Mouse (Mus musculus) macrophage (primary cell): ENCODE measurements around the gene Tacc3. TPM values are rescaled to one million over a fixed set of nuclear protein-coding genes. Genes with fewer than 3 reads are reported as not detected.

Source experiments
- H3K27ac ChIP-seq: fragments of 350-480 bp; formaldehyde crosslinking; 2 replicates; pipeline ENCODE4 v1.9.0; 2021
- H3K36me3 ChIP-seq: fragments of 350-480 bp; formaldehyde crosslinking; 2 replicates; pipeline ENCODE4 v1.9.0; 2021; ENCODE audit errors: inconsistent target
- H3K4me3 ChIP-seq: fragments of 350-480 bp; formaldehyde crosslinking; 2 replicates; pipeline ENCODE4 v1.9.0; 2021; ENCODE audit errors: inconsistent target
- H3K79me2 ChIP-seq: fragments of 350-480 bp; formaldehyde crosslinking; 2 replicates; pipeline ENCODE4 v1.9.0; 2021; ENCODE audit errors: inconsistent target
- WGBS: methylation state at CpG from one replicate; pipeline ENCODE4 v1.1.7; 2026; ENCODE audit warnings: inconsistent platforms; ENCODE audit not compliant: missing documents; 5-methylcytosine and 5-hydroxymethylcytosine counted together
- polyA plus RNA-seq: library from polyadenylated mRNA; stranded (reverse); fragments of 250-400 nt; gene quantifications from 3 replicates; pipeline ENCODE4 v1.2.4, GENCODE M21; 2018; ENCODE audit warnings: inconsistent platforms

The Tacc3 gene
- polyA plus RNA-seq, 1 experiment from 2014 or later, result 26.7 TPM

DNA sequence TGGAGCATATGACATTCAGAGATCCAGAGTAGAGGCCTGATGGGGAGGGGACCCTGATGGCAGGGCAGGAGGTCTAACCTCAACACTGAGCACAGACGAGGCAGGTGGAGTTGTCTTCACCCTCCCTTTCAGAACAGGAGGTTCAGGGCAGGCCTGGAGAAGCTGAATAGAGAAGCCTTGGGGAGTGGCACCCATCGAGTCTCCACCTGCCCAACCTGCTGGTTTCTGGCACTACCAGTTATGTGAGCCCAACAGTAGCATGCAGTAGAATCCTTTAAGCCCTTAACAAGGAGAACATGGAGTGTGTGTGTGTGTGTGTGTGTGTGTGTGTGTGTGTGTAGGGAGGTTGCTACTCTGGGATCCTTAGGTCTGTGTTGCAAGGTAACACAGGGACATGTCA is 54.6 kb downstream of the Tacc3 start:
- Histone ChIP-seq H3K36me3 (no peaks in the 10 kb centered on the region), H3K4me3 (no peak overlapping the region), H3K79me2 (no peaks in the 10 kb centered on the region), H3K27ac (no peak overlapping the region)
- 76% methylated on average over 2 of the region's 2 CpGs for WGBS

DNA sequence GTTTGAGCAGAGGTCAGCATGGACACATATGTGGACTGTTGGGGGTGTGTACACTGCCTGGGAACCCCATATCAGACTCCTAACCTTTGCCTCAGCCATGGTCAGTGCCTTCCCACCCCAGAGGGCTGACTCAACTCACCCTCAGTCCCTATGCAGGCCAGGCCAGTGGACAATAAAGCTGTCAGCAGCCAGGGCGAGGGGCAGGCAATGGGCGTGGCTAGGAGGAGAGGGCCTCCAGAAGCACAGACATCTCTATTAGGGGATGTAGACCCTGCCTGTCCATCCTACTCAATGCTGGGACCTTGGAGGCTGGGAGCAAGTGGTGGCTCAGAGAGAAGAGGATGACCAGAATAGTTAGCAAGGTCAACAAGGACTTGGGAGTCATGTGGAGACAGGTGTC is 57.3 kb downstream of the Tacc3 start:
- Histone ChIP-seq H3K79me2 (no peaks in the 10 kb centered on the region), H3K4me3 (no peak overlapping the region), H3K36me3 (no peaks in the 10 kb centered on the region), H3K27ac (no peak overlapping the region)
- 92% methylated on average over 2 of the region's 2 CpGs for WGBS

DNA sequence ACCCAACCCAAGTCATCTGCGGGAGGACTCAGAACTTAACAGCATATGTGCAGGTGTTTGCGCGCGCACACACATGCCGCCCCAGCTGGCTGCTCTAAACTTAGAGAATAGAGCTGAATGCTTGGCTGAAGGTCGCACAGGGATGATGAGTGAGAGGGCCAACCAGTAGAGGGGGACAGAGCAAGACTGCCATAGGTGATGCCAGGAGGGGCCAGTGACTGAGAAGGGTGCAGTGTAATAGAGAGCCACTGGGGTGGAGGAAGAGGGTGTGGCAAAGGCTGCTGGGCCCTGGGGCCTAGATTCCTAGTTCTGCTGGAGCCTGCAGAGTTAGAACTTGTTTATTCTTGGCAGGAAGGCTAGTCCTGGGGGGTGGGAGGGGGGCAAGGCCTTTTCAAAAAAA is 58.5 kb downstream of the Tacc3 start:
- no peak overlapping the region for H3K27ac ChIP-seq
- no peaks in the 10 kb centered on the region for H3K79me2 ChIP-seq
- WGBS, result 84% methylated on average over 6 of the region's 6 CpGs
- H3K36me3 ChIP-seq, result no peaks in the 10 kb centered on the region
- no peak overlapping the region for H3K4me3 ChIP-seq

DNA sequence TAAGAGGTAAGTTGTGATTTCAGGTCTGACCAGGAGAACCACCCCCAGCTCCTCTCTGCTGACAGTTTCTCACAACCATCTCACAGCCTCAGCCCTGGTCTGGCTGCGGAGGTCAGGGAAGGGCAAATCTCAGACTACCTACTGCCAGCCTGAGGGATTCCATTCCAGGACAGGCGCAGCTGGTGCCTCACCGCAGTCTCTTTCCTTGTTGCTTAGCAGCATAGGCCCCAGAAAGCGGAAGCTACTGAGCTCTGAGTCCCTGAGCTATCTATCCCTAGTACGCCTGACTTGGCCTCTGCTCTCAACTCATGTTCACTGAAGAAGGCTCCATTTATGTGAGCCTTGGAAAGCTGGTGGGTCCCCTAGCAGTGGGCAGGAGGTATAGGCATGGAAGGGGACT is 60.5 kb downstream of the Tacc3 start:
- no peaks in the 10 kb centered on the region for H3K36me3 ChIP-seq
- WGBS, result 74% methylated on average over 5 of the region's 5 CpGs
- H3K27ac ChIP-seq, result no peak overlapping the region

DNA sequence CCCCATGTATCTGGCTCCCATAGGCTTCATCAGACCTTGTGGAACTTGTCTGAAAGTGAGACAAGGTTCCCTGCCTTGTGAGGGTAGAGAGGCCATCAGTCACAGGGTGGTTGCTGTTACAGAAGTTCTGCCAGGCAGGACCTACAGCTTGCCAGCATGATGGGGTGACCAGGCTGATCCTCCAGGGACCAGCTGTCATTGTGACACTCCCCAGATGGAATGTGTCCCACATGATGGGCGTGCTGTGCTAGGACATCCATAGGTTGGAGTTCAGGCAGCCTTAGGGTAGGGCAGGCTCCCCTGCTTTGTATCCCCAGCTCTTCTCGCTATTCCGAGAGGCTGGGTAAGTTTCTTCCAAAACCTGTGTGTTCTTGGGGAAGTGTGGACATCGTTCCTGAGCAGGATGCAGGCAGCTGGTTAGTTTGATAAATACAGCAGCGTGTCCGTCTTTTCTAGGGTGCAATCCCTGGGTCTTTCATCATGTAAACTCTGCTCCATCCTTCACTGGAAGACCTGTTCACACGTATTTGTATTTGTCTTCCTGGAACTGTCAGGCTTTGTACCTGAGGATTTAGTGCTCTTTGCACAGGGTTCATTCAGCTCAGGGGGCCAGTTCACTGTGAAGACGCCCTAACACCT is 63.0 kb downstream of the Tacc3 start:
- no peaks in the 10 kb centered on the region for H3K36me3 ChIP-seq
- H3K27ac ChIP-seq, result no peak overlapping the region
- H3K79me2 ChIP-seq, result no peaks in the 10 kb centered on the region
- 56% methylated on average over 8 of the region's 8 CpGs for WGBS
- no peak overlapping the region for H3K4me3 ChIP-seq

More for the DNA sequence above, 60.5 kb downstream of the Tacc3 start:
- no peaks in the 10 kb centered on the region for H3K79me2 ChIP-seq
- H3K4me3 ChIP-seq, result no peak overlapping the region

DNA sequence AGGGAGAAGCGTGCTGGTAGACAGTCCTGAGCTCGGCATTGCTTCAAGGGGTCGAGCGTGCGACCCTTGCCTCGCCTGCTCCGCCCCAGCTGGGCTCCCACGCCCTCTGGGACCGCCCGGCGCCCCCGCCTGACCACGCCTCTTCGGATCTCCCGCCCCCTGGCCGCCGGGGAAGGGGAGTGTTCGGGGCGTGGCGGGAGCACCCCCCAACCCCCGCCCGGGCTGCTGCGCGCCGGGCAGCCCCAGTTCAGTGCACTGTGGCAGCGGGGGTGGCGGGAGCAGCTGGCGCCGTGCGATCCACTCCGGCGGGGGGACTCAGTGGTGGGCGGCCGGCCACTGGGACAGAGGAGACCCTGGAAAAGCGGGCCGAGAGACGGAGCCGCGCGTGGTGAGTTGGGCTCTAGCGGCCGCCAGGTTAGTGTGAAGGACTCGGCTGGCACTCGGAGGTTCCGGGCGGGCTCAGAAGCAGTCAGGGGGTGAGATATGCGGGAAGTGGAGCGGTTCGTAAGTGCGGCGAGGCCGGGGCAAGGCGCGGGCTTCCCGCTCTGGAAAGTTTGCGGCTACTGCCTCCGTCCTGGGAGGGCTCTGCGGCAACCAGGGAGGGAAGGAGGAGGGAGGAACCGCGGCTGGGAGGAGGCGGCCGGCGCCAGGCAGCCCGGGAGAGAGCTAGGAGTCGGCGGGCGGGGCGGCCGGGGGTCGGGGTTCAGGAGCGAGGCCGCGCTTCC is 63.8 kb downstream of the Tacc3 start, which contains the start of gene Fgfr3:
Gene Fgfr3 (plus strand): TSS at position 134 of the 725 bp plus-strand sequence.
- Histone ChIP-seq H3K27ac (no peak within 1 kb of the TSS), H3K36me3 (no peaks in the 10 kb centered on the region)

DNA sequence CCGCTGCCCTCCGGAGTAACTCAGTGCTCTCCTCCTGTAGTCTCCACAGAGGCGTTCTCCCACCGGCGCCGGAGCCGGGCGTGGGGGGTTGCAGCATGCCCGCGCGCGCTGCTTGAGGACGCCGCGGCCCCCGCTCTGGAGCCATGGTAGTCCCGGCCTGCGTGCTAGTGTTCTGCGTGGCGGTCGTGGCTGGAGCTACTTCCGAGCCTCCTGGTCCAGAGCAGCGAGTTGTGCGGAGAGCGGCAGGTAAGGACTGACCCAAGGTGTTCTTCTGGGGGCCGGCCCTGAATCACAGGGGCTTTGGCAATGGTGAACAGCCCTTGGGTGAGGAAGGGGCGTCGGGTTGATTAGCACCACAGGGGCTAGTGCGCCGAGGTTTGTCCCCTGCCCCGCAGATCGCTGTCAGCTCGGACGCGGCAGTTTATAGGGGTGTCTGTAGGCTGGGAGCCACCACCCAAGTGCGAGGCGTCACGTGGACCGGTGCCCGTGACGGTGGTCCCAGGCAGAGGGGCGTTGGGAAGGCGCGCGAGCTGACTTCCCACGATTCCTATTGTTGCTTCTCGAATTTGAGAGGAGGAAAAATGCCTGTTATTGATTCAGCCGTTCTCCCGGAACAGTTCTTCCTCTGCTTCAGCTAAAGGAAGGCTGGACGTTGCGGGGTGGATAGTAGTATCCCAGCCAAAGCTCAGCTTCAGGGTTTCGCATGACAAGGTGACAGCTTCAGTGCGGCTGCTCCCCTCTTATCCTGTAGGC is 64.5 kb downstream of the Tacc3 start:
- Histone ChIP-seq H3K36me3 (no peaks in the 10 kb centered on the region), H3K79me2 (no peaks in the 10 kb centered on the region), H3K4me3 (no peak overlapping the region), H3K27ac (no peak overlapping the region)
- WGBS, result under 1% methylated on average over 53 of the region's 53 CpGs

More for the DNA sequence above, 63.8 kb downstream of the Tacc3 start, which contains the start of gene Fgfr3:
- no peak within 1 kb of the TSS for H3K4me3 ChIP-seq
- 1% methylated on average over 59 of the region's 73 CpGs for WGBS
- H3K79me2 ChIP-seq, result no peaks in the 10 kb centered on the region

DNA sequence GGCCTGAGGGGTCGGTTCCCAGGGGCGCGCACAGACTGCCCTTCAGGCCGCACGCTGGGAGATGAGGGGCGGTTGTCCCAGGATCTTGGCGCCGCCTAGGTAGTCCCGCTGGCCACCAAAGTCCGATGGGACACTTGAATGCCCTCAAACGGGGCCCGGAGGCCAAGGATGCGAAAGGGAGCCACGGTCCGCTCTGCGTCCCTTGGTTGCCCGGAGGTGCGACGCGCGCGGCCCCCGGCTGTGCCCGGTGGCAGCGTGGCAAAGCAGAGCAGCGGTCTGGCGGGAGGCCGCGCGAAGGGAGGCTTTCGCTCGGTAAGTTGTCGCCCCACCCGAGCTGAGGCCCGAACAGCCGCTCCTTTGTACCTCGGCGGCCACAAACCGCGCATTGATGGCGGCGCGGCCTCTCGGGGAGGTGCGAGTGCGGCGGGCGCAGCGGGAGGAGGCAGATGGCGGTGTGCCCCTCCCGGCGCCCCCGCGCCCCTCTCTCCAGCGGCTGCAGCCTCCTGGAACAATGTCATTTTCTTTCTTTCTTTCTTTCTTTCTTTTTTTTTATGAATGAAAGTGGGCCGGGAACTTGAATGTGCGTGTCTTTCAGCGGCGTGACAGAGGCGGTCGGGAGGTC is 65.2 kb downstream of the Tacc3 start:
- 2% methylated on average over 59 of the region's 61 CpGs for WGBS
- Histone ChIP-seq H3K27ac (no peak overlapping the region), H3K4me3 (no peak overlapping the region), H3K36me3 (no peaks in the 10 kb centered on the region), H3K79me2 (no peaks in the 10 kb centered on the region)

DNA sequence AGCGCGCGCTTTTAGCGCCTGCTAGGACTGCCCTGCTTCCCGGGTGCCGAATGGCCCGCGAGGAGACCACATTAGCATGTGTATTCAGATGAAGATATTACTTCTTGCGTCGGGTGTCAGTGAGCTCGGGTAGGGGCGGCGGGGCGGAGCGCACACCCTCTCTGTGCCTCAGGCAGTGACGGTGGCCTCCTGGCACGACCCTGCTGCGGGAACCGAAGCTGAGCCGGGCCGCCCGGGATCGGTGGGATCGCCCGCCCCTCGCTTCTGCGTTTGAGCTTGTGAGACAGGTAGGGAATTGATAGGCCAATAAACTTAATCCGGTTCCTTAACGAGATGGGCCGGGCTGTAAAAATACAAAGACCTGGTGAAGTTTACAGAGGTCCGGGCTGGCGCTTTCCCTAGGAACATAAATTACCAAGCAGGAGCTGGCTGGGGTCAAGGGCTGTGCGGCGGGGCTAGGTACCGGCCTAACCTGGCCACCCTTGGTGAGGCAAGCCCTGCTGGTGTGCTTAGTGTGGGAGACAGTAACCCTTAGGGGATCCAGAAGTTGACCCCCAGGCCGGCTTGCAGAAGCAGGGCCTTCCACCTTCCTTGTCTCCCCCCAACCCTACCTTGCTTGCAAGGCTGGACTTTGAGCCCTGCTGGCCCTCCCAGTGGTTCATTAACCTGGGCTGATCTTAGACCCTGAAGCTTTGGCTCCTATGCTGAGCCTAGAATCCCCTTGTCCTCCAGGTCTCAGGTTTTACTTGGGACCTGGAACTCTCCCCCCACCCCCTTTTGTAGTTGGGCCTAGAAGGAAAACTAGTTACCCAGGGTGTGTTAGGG is 65.9 kb downstream of the Tacc3 start:
- H3K4me3 ChIP-seq, result no peak overlapping the region
- 38% methylated on average over 36 of the region's 36 CpGs for WGBS

DNA sequence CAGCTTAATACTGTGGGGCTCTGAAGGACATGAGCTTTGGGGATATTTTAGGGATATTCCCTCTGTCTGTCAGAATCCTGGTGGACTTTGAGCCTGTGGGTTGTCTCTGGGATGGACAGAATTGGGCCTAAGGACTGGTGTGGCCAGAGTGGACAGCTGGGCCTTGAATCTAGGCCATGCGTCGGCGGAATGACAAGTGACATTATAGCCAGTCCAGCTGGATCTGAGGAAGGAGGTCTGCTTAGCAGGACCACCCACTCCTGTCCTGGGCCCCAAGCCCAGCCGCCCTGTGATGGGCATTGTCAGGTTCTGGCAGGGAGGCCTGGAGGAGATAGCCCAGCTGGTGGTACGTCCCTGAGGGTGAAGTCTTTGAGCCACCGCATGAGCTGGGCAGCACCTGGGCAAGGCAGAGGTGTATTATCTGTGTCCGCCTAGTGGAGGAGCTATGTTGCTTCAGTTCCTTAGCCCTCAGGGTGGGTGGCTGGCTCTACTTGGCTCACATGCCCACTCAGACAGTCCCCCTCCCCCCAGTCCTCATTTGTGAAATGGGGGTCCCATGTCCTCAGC is 68.2 kb downstream of the Tacc3 start:
- Histone ChIP-seq H3K4me3 (no peak overlapping the region), H3K79me2 (no peaks in the 10 kb centered on the region), H3K36me3 (no peaks in the 10 kb centered on the region), H3K27ac (no peak overlapping the region)
- 97% methylated on average over 7 of the region's 7 CpGs for WGBS

More for the DNA sequence above, 65.9 kb downstream of the Tacc3 start:
- Histone ChIP-seq H3K27ac (no peak overlapping the region), H3K79me2 (no peaks in the 10 kb centered on the region), H3K36me3 (no peaks in the 10 kb centered on the region)

DNA sequence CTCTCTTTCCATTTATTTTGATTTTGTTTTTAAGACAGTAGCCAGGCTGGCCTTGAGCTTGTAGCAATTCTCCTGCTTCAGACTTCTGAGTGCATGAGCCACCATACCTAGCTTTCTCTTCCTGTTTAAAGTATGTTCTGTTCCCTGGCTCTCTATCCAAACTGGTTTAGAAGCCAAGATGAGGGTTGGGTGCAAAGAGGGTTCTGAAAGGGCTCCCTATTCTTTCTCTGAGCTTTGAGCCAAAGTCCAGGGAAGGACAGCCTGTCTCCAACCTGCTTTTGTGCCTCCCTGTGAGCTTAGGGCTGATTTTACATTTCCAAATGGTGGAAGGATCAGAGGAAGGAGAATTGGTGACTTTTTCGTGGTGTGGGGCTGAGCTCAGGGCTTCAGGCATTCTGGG is 69.0 kb downstream of the Tacc3 start:
- 57% methylated on average over 1 of the region's 1 CpGs for WGBS
- Histone ChIP-seq H3K79me2 (no peaks in the 10 kb centered on the region), H3K27ac (no peak overlapping the region), H3K4me3 (no peak overlapping the region), H3K36me3 (no peaks in the 10 kb centered on the region)
